In the genomic region with DNA sequence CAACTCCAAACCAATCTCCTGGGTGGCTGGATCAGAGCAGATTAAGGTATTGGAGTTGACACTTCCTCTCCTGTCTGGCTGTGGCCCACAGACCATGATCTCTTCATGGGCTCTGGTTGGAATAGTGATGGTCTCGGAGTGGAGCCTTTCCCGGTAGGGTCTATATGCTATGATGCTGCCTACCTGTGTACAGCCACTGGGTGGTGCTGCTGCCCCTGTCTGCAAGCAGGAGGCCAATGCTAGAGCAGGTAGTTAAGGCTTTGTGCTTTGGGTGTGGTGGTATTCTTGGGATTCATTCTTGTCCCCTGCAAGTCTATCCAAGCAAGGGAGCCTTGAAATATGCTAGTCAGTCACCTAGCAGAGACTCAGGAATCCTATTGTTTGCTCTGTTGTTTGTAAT, we compare ENCODE assay signal across 8 mouse cellular contexts. TPM values are rescaled to one million over a fixed set of nuclear protein-coding genes. Genes with fewer than 3 reads are reported as not detected.
DNase-seq lines count a peak whose midpoint lies in the region; ATAC-seq and TF ChIP-seq lines count a peak whose summit lies in the region.

No protein-coding gene starts in this region.

- no peak overlapping the region for H3K4me3 ChIP-seq in E14TG2a.4 (replicated peaks; ENCODE audit: low read length)
- no peak overlapping the region for H3K4me3 ChIP-seq in left cerebral cortex, adult 2 months

- ATAC-seq in megakaryocyte progenitor cell, adult 5-6 weeks (replicated peaks; ENCODE audit: poor library complexity) = peak; percentile 96

- no peaks in the 10 kb centered on the region for H3K36me3 ChIP-seq in E14TG2a.4 (ENCODE audit: insufficient read depth, low read length)

- H3K9me3 ChIP-seq in E14TG2a.4 (ENCODE audit: low read length) = no peaks in the 10 kb centered on the region

- peak; percentile 58 for TF ChIP-seq CTCF in E14TG2a.4 (conservative IDR thresholded peaks at IDR 0.05; ENCODE audit: low read length)
- TF ChIP-seq CTCF in left cerebral cortex, adult 2 months (IDR thresholded peaks at IDR 0.05) = peak; percentile 93

- intact Hi-C loops in heart, postnatal 36 days (cut with DNase I) = loop anchor here (1.0 to 5.0 kb wide), 3 partner anchors 116 to 169 kb away; no protein-coding TSS in a partner anchor
- intact Hi-C loops in left cerebral cortex, adult 2 months (cut with DNase I) = loop anchor here (1.0 to 2.0 kb wide), 3 partner anchors 43 to 175 kb away; no protein-coding TSS in a partner anchor

- H3K4me1 ChIP-seq in E14TG2a.4 (replicated peaks; ENCODE audit: low read depth, low read length) = no peaks in the 10 kb centered on the region

- H3K27ac ChIP-seq in left cerebral cortex, adult 2 months = no peak overlapping the region

- DNase-seq in gastrocnemius, adult 18-20 months (ENCODE audit: low spot score) = peak; percentile 30
- no peak for DNase-seq in gastrocnemius, adult 8-10 months (ENCODE audit: low spot score in 2 of 2)
- peak; percentile 51 for DNase-seq in cerebellum, adult 9-10 months
- DNase-seq in heart, postnatal 36 days = peak; percentile 44 to 53
- peak; percentile 52 to 64 for DNase-seq in left cerebral cortex, adult 2 months (ENCODE audit: extremely low spot score in 1 of 2, low spot score in 2 of 2)
- peak; percentile 59 for DNase-seq in testis, postnatal 10 days (ENCODE audit: low spot score)

- no peaks in the 10 kb centered on the region for H3K27me3 ChIP-seq in E14TG2a.4 (ENCODE audit: insufficient read depth, low read length)

RNA-seq across cellular contexts. Expression of a gene that starts 0.7 kb away (rescaled TPM):
- 1 to 10 TPM; 2.4 to 3.2 TPM for total RNA-seq in gastrocnemius, adult 18-20 months (2021)
- 1 to 10 TPM; 2.1 to 5.0 (median 2.5) TPM for total RNA-seq in gastrocnemius, adult 8-10 months (2022)
- total RNA-seq in heart, postnatal 36 days (2021) = 10 to 100 TPM; 10.2 to 13.0 TPM
- 1 to 10 TPM in 1 of 2 experiments, under 1 TPM in 1; 0.97 to 1.1 TPM for total RNA-seq in left cerebral cortex, adult 2 months (2021)
- total RNA-seq in megakaryocyte progenitor cell, adult 5-6 weeks (2015) = 5.7 and 8.8 TPM in 2 replicates
- 1.9 and 9.7 TPM in 2 replicates for total RNA-seq in megakaryocyte progenitor cell, adult 5-6 weeks (2017)

RNA-seq across cellular contexts. Expression of a gene that starts 6.7 kb away (rescaled TPM):
- total RNA-seq in gastrocnemius, adult 18-20 months (2021) = 1 to 10 TPM in 1 of 2 experiments, under 1 TPM in 1; 0.55 to 1.9 TPM
- total RNA-seq in gastrocnemius, adult 8-10 months (2022) = 1 to 10 TPM in 1 of 4 experiments, under 1 TPM in 3; 0.48 to 2.0 (median 0.74) TPM
- 1 to 10 TPM; 1.2 to 1.9 TPM for total RNA-seq in heart, postnatal 36 days (2021)
- total RNA-seq in left cerebral cortex, adult 2 months (2021) = 1 to 10 TPM; 1.2 to 1.8 TPM
- total RNA-seq in megakaryocyte progenitor cell, adult 5-6 weeks (2015) = 40.9 and 44.1 TPM in 2 replicates
- total RNA-seq in megakaryocyte progenitor cell, adult 5-6 weeks (2017) = 75.9 and 85.8 TPM in 2 replicates

RNA-seq across cellular contexts. Expression of a gene that starts 40.3 kb away (rescaled TPM):
- total RNA-seq in gastrocnemius, adult 18-20 months (2021) = 1 to 10 TPM; 2.9 to 3.9 TPM
- 1 to 10 TPM; 2.6 to 4.8 (median 3.0) TPM for total RNA-seq in gastrocnemius, adult 8-10 months (2022)
- 1 to 10 TPM; 3.2 to 4.4 TPM for total RNA-seq in heart, postnatal 36 days (2021)
- total RNA-seq in left cerebral cortex, adult 2 months (2021) = 1 to 10 TPM; 3.4 to 3.5 TPM
- total RNA-seq in megakaryocyte progenitor cell, adult 5-6 weeks (2015) = 5.1 and 6.5 TPM in 2 replicates
- total RNA-seq in megakaryocyte progenitor cell, adult 5-6 weeks (2017) = 11.8 and 14.0 TPM in 2 replicates

RNA-seq across cellular contexts. Expression of a gene that starts 55.3 kb away (rescaled TPM):
- under 1 TPM; 0.53 to 0.88 TPM for total RNA-seq in gastrocnemius, adult 18-20 months (2021)
- total RNA-seq in gastrocnemius, adult 8-10 months (2022) = 1 to 10 TPM in 1 of 4 experiments, under 1 TPM in 3; 0.44 to 1.1 (median 0.63) TPM
- 1 to 10 TPM; 1.4 to 2.6 TPM for total RNA-seq in heart, postnatal 36 days (2021)
- 1 to 10 TPM in 1 of 2 experiments, under 1 TPM in 1; 0.68 to 1.1 TPM for total RNA-seq in left cerebral cortex, adult 2 months (2021)
- total RNA-seq in megakaryocyte progenitor cell, adult 5-6 weeks (2015) = 0.10 and 0.89 TPM in 2 replicates
- total RNA-seq in megakaryocyte progenitor cell, adult 5-6 weeks (2017) = 0.10 and 0.46 TPM in 2 replicates

RNA-seq across cellular contexts. Expression of a gene that starts 55.7 kb away (rescaled TPM):
- total RNA-seq in gastrocnemius, adult 18-20 months (2021) = 1 to 10 TPM; 5.3 to 9.5 TPM
- 1 to 10 TPM; 3.6 to 7.9 (median 4.7) TPM for total RNA-seq in gastrocnemius, adult 8-10 months (2022)
- total RNA-seq in heart, postnatal 36 days (2021) = 10 to 100 TPM in 1 of 2 experiments, 1 to 10 TPM in 1; 8.6 to 13.2 TPM
- total RNA-seq in left cerebral cortex, adult 2 months (2021) = 10 to 100 TPM; 17.4 to 18.1 TPM
- total RNA-seq in megakaryocyte progenitor cell, adult 5-6 weeks (2015) = 74.0 and 84.4 TPM in 2 replicates
- 34.5 and 39.9 TPM in 2 replicates for total RNA-seq in megakaryocyte progenitor cell, adult 5-6 weeks (2017)

Comparison
In these comparisons a context has a peak if more than half of its experiments do, and no peak if none do; other contexts are left out.
1. DNase-seq: peak in gastrocnemius, adult 18-20 months (single experiment), cerebellum, adult 9-10 months (single experiment), heart, postnatal 36 days (2 of 2), left cerebral cortex, adult 2 months (2 of 2) and testis, postnatal 10 days (single experiment); none in gastrocnemius, adult 8-10 months (0 of 2).
2. RNA of a gene that starts 6.7 kb away (total RNA-seq): 40.9 to 85.8 TPM in megakaryocyte progenitor cell, adult 5-6 weeks; 1.2 to 1.9 TPM in heart, postnatal 36 days, 0.55 to 1.9 TPM in gastrocnemius, adult 18-20 months, 1.2 to 1.8 TPM in left cerebral cortex, adult 2 months and 0.48 to 2.0 TPM in gastrocnemius, adult 8-10 months; every median in the first group is over 10 times any median in the second.